Comparison of ENCODE assay signal across 8 mouse cellular contexts in genomic region chr9:123021636-123022379, GRCm38 (mm10). TPM values are rescaled to one million over a fixed set of nuclear protein-coding genes. Genes with fewer than 3 reads are reported as not detected.
DNase-seq lines count a peak whose midpoint lies in the region; ATAC-seq lines count a peak whose summit lies in the region.

No protein-coding gene starts in this region.

- no peaks in the 10 kb centered on the region for H3K27me3 ChIP-seq in neural tube, embryonic 11.5 days (ENCODE audit: control insufficient read depth, insufficient read depth, low read length)
- peaks cover 6% of the 10 kb centered on the region; the same call in 1 of the 2 replicates for H3K27me3 ChIP-seq in forebrain, embryonic 10.5 days (ENCODE audit: poor library complexity, severe bottlenecking)
- H3K27me3 ChIP-seq in intestine, embryonic 16.5 days (replicated peaks; ENCODE audit: control insufficient read depth, insufficient read depth, low read length) = no peaks in the 10 kb centered on the region
- H3K27me3 ChIP-seq in midbrain, embryonic 11.5 days (ENCODE audit: control insufficient read depth, insufficient read depth, low read length) = no peaks in the 10 kb centered on the region

- no peaks in the 10 kb centered on the region for H3K36me3 ChIP-seq in neural tube, embryonic 11.5 days (ENCODE audit: control insufficient read depth, insufficient read depth, low read length)
- H3K36me3 ChIP-seq in forebrain, embryonic 10.5 days (replicated peaks) = peaks cover 25% of the 10 kb centered on the region
- H3K36me3 ChIP-seq in intestine, embryonic 16.5 days (ENCODE audit: control insufficient read depth, insufficient read depth, low read length) = no peaks in the 10 kb centered on the region
- peaks cover 2% of the 10 kb centered on the region; the same call in 1 of the 2 replicates for H3K36me3 ChIP-seq in midbrain, embryonic 11.5 days (ENCODE audit: control insufficient read depth, insufficient read depth, low read length)

- peak; percentile 44 for DNase-seq in embryo, embryonic 10 days (ENCODE audit: low spot score)
- DNase-seq in embryo, embryonic 11 days = no peak
- DNase-seq in neural tube, embryonic 11.5 days (ENCODE audit: low spot score) = no peak
- DNase-seq in neural tube, embryonic 10.5 days (ENCODE audit: extremely low spot score, low spot score) = no peak
- DNase-seq in forebrain, embryonic 10.5 days (ENCODE audit: extremely low spot score, low spot score) = no peak
- peak; percentile 89 for DNase-seq in midbrain, embryonic 11.5 days (ENCODE audit: low spot score, missing footprints)

- H3K4me1 ChIP-seq in neural tube, embryonic 11.5 days (ENCODE audit: control insufficient read depth, insufficient read depth, low read length) = no peaks in the 10 kb centered on the region; the same call in 1 of the 2 replicates
- H3K4me1 ChIP-seq in forebrain, embryonic 10.5 days = peaks cover 25% of the 10 kb centered on the region
- peaks cover 14% of the 10 kb centered on the region for H3K4me1 ChIP-seq in intestine, embryonic 16.5 days (ENCODE audit: control insufficient read depth, insufficient read depth, low read length)
- H3K4me1 ChIP-seq in midbrain, embryonic 11.5 days (ENCODE audit: control insufficient read depth, insufficient read depth, low read length) = peaks cover 9% of the 10 kb centered on the region; the same call in 1 of the 2 replicates

- ATAC-seq in neural tube, embryonic 11.5 days (ENCODE audit: insufficient read depth, low FRiP score, low TSS enrichment) = peak; percentile 48
- no peak for ATAC-seq in intestine, embryonic 16.5 days
- peak; percentile 66 for ATAC-seq in midbrain, embryonic 11.5 days (ENCODE audit: low FRiP score)
- no peak for ATAC-seq in CD4-positive, CD25-positive, alpha-beta regulatory T cell, adult 4 months

- no peak overlapping the region for H3K27ac ChIP-seq in neural tube, embryonic 11.5 days (ENCODE audit: low read depth, low read length)
- peak overlapping the region; percentile 97 for H3K27ac ChIP-seq in forebrain, embryonic 10.5 days
- no peak overlapping the region for H3K27ac ChIP-seq in intestine, embryonic 16.5 days (ENCODE audit: low read length)
- no peak overlapping the region; the same call in 1 of the 2 replicates for H3K27ac ChIP-seq in midbrain, embryonic 11.5 days (ENCODE audit: low read depth, low read length)

- H3K4me3 ChIP-seq in neural tube, embryonic 11.5 days (ENCODE audit: low read depth, low read length) = peak overlapping the region; percentile 66
- peak overlapping the region; percentile 80 for H3K4me3 ChIP-seq in forebrain, embryonic 10.5 days
- H3K4me3 ChIP-seq in intestine, embryonic 16.5 days (ENCODE audit: low read length) = peak overlapping the region; percentile 79
- H3K4me3 ChIP-seq in midbrain, embryonic 11.5 days (ENCODE audit: low read depth, low read length) = peak overlapping the region; percentile 63

- WGBS in neural tube, embryonic 11.5 days = 49% methylated on average over 16 of the region's 24 CpGs
- WGBS in forebrain, embryonic 10.5 days = 49% methylated on average over 16 of the region's 24 CpGs
- 33% methylated on average over 18 of the region's 24 CpGs for WGBS in intestine, embryonic 16.5 days
- WGBS in midbrain, embryonic 11.5 days = 42% methylated on average over 18 of the region's 24 CpGs

- H3K9ac ChIP-seq in neural tube, embryonic 11.5 days (ENCODE audit: low read length) = 0 out of 2 replicates have a peak overlapping the region, but pooled peaks have one; percentile 24
- H3K9ac ChIP-seq in intestine, embryonic 16.5 days (ENCODE audit: low read depth, low read length) = peak overlapping the region; percentile 83
- H3K9ac ChIP-seq in midbrain, embryonic 11.5 days (ENCODE audit: low read length) = no peak overlapping the region

- peak overlapping the region; percentile 53 for H3K4me2 ChIP-seq in neural tube, embryonic 11.5 days (ENCODE audit: low read depth)
- peak overlapping the region; percentile 86 for H3K4me2 ChIP-seq in intestine, embryonic 16.5 days (ENCODE audit: low read depth, low read length)
- peak overlapping the region; percentile 69 for H3K4me2 ChIP-seq in midbrain, embryonic 11.5 days

- no peaks in the 10 kb centered on the region for H3K9me3 ChIP-seq in neural tube, embryonic 11.5 days (ENCODE audit: control insufficient read depth, low read length)
- no peaks in the 10 kb centered on the region for H3K9me3 ChIP-seq in forebrain, embryonic 10.5 days
- H3K9me3 ChIP-seq in intestine, embryonic 16.5 days (ENCODE audit: control insufficient read depth, low read length) = no peaks in the 10 kb centered on the region
- no peaks in the 10 kb centered on the region for H3K9me3 ChIP-seq in midbrain, embryonic 11.5 days (ENCODE audit: control insufficient read depth, low read length)

RNA-seq across cellular contexts. Expression of gene Tmem42, which starts 0.7 kb away (rescaled TPM):
- 16.9 and 19.8 TPM in 2 replicates for polyA plus RNA-seq in neural tube, embryonic 11.5 days (2014; fragmentation: Nextera tagmentation; extraction: Ambion mirVana)
- 15.4 and 17.8 TPM in 2 replicates for polyA plus RNA-seq in forebrain, embryonic 10.5 days (2016; fragmentation: Nextera tagmentation; extraction: Ambion mirVana)
- polyA plus RNA-seq in intestine, embryonic 16.5 days (2015; fragmentation: Nextera tagmentation; extraction: Ambion mirVana) = 19.9 and 20.2 TPM in 2 replicates
- 19.2 and 23.1 TPM in 2 replicates for polyA plus RNA-seq in midbrain, embryonic 11.5 days (2014; fragmentation: Nextera tagmentation; extraction: Ambion mirVana)
- 10 to 100 TPM; 15.1 to 18.6 TPM for polyA plus RNA-seq in CD4-positive, CD25-positive, alpha-beta regulatory T cell, adult 4 months (2017; shearing (Covaris generic))

RNA-seq across cellular contexts. Expression of gene Tgm4, which starts 12.7 kb away (rescaled TPM):
- polyA plus RNA-seq in neural tube, embryonic 11.5 days (2014; fragmentation: Nextera tagmentation; extraction: Ambion mirVana) = 0.49 and 0.57 TPM in 2 replicates
- polyA plus RNA-seq in forebrain, embryonic 10.5 days (2016; fragmentation: Nextera tagmentation; extraction: Ambion mirVana) = 0.36 and 0.43 TPM in 2 replicates
- polyA plus RNA-seq in intestine, embryonic 16.5 days (2015; fragmentation: Nextera tagmentation; extraction: Ambion mirVana) = 0.37 and 0.42 TPM in 2 replicates
- polyA plus RNA-seq in midbrain, embryonic 11.5 days (2014; fragmentation: Nextera tagmentation; extraction: Ambion mirVana) = 0.38 and 0.43 TPM in 2 replicates
- 1 to 10 TPM in 1 of 2 experiments, under 1 TPM in 1; 0.83 to 1.7 TPM for polyA plus RNA-seq in CD4-positive, CD25-positive, alpha-beta regulatory T cell, adult 4 months (2017; shearing (Covaris generic))

Comparison
In these comparisons a context has a peak if more than half of its experiments do, and no peak if none do; other contexts are left out.
1. DNase-seq: peak in embryo, embryonic 10 days (single experiment) and midbrain, embryonic 11.5 days (single experiment); none in embryo, embryonic 11 days (single experiment), neural tube, embryonic 11.5 days (single experiment), neural tube, embryonic 10.5 days (single experiment) and forebrain, embryonic 10.5 days (single experiment).
2. ATAC-seq: peak in neural tube, embryonic 11.5 days (single experiment) and midbrain, embryonic 11.5 days (single experiment); none in intestine, embryonic 16.5 days (single experiment) and CD4-positive, CD25-positive, alpha-beta regulatory T cell, adult 4 months (single experiment).
3. Peak in every context shown above with its lines, with median percentiles within 50 percentile points of each other: H3K4me2 ChIP-seq and H3K4me3 ChIP-seq.